Mouse (Mus musculus) ES-E14 (cell line): ENCODE measurements around the gene Tmem30c.

Experiments
- HCFC1 ChIP-seq: IDR thresholded peaks from 2 replicates; pipeline ENCODE4 v1.6.1; 2012; ENCODE audit warnings: low read length, inconsistent platforms, borderline replicate concordance; ENCODE audit not compliant: insufficient read depth
- ZNF384 ChIP-seq: IDR thresholded peaks from 2 replicates; pipeline ENCODE4 v1.6.1; 2012; ENCODE audit warnings: low read depth, low read length, inconsistent platforms

DNA sequence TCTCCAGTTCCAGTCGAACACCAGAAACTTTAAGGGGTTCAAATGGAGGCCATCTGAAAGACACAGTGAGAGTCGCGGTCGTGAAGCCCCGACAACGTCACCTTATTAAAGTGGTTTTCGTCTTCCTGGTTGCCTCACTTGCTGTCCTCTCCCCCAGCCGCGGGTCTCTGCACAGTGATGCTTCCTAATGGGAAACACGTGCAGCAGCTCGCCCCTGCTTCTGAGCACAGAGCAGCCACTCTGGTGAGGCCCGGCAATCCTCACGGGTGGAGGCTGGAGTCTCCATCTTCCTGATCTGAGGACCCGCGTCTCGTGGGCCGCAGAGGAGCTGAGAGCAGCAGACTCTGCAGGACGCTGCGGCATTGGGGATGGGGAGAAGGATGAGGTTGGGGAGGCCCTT, 11.1 kb upstream of the Tmem30c start:
- TF ChIP-seq ZNF384 (no peak), HCFC1 (no peak)
